Comparison of ENCODE assay signal across 8 mouse cellular contexts in the genomic region with DNA sequence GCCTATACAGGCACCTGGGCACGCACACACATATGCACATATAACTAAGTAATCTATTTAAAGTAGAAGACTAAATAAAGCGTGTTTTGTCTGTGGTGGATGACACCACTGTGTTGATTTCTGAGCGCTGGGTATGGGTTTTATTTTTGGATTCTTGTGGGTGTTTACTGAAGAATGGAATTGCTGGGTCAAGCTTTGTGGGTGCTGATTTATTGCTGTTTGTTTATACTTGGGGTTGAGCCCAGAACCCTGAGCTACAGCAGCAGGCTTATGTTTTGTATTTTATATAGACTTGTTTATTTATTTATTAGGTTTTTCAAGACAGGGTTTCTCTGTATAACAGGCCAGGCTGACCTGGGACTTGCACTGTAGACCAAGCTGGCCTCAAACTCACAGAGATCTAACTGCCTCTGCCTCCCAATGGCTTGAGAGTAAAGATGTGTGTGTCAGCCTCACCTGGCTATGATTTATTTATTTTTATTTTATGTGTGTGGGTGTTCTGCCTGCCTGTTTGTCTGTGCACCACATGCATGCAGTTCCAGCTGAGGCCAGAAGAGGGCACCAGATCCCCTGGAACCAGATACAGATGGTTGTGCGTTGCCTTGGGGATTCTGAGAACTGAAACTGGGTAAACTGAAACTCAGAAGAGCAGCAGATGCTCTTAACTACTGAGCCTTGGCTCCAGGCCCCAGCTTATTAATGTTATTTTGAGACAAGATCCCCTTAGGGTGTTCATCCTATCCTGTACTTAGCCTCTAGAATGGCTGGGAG. TPM values are rescaled to one million over a fixed set of nuclear protein-coding genes. Genes with fewer than 3 reads are reported as not detected.
DNase-seq lines count a peak whose midpoint lies in the region; ATAC-seq lines count a peak whose summit lies in the region.

No protein-coding gene starts in this region.

- DNase-seq in forebrain, embryonic 10.5 days (ENCODE audit: extremely low spot score, low spot score), result peak; percentile 68
- DNase-seq in midbrain, embryonic 14.5 days, result peak; percentile 53
- peak; percentile 76 for DNase-seq in c-Kit-positive CD71-positive TER-119-positive erythroid progenitor cells, embryonic 14.5 days (ENCODE audit: low spot score)
- peak; percentile 57 for DNase-seq in kidney, postnatal 14 days
- DNase-seq in splenic B cell, adult 2 months (ENCODE audit: low read depth, low spot score), result peak; percentile 95

- peaks cover 2% of the 10 kb centered on the region; the same call in 1 of the 2 replicates for H3K9me3 ChIP-seq in forebrain, embryonic 10.5 days
- no peaks in the 10 kb centered on the region for H3K9me3 ChIP-seq in forebrain, embryonic 13.5 days (replicated peaks)
- H3K9me3 ChIP-seq in midbrain, embryonic 14.5 days (ENCODE audit: control insufficient read depth, low read length), result no peaks in the 10 kb centered on the region
- H3K9me3 ChIP-seq in midbrain, embryonic 16.5 days (replicated peaks; ENCODE audit: control insufficient read depth, low read length, poor library complexity, severe bottlenecking), result no peaks in the 10 kb centered on the region
- H3K9me3 ChIP-seq in megakaryocyte, embryonic 14.5 days, result no peaks in the 10 kb centered on the region

- H3K4me1 ChIP-seq in forebrain, embryonic 10.5 days, result peaks cover 24% of the 10 kb centered on the region
- H3K4me1 ChIP-seq in forebrain, embryonic 13.5 days, result peaks cover 14% of the 10 kb centered on the region
- H3K4me1 ChIP-seq in midbrain, embryonic 14.5 days (ENCODE audit: control insufficient read depth, insufficient read depth, low read length), result peaks cover 13% of the 10 kb centered on the region
- H3K4me1 ChIP-seq in midbrain, embryonic 16.5 days (ENCODE audit: control insufficient read depth, insufficient read depth, low read length), result peaks cover 14% of the 10 kb centered on the region
- H3K4me1 ChIP-seq in megakaryocyte, embryonic 14.5 days, result peaks cover 88% of the 10 kb centered on the region

- no peak for ATAC-seq in forebrain, embryonic 13.5 days
- ATAC-seq in midbrain, embryonic 14.5 days (ENCODE audit: low FRiP score, low TSS enrichment), result no peak
- ATAC-seq in midbrain, embryonic 16.5 days, result no peak

- no peak overlapping the region for H3K27ac ChIP-seq in forebrain, embryonic 10.5 days
- no peak overlapping the region for H3K27ac ChIP-seq in forebrain, embryonic 13.5 days
- H3K27ac ChIP-seq in midbrain, embryonic 14.5 days (replicated peaks; ENCODE audit: low read depth, low read length), result no peak overlapping the region
- H3K27ac ChIP-seq in midbrain, embryonic 16.5 days (ENCODE audit: low read length), result no peak overlapping the region

- no peaks in the 10 kb centered on the region for H3K27me3 ChIP-seq in forebrain, embryonic 10.5 days (ENCODE audit: poor library complexity, severe bottlenecking)
- no peaks in the 10 kb centered on the region for H3K27me3 ChIP-seq in forebrain, embryonic 13.5 days
- H3K27me3 ChIP-seq in midbrain, embryonic 14.5 days (ENCODE audit: control insufficient read depth, insufficient read depth, low read length), result no peaks in the 10 kb centered on the region
- H3K27me3 ChIP-seq in midbrain, embryonic 16.5 days (ENCODE audit: control insufficient read depth, insufficient read depth, low read depth, low read length), result no peaks in the 10 kb centered on the region
- H3K27me3 ChIP-seq in megakaryocyte, embryonic 14.5 days (replicated peaks), result no peaks in the 10 kb centered on the region
- no peaks in the 10 kb centered on the region for H3K27me3 ChIP-seq in splenic B cell, adult 2 months (ENCODE audit: control insufficient read depth, insufficient read depth, low read length, poor library complexity, severe bottlenecking)

- H3K9ac ChIP-seq in forebrain, embryonic 13.5 days, result no peak overlapping the region
- no peak overlapping the region for H3K9ac ChIP-seq in midbrain, embryonic 14.5 days (replicated peaks; ENCODE audit: low read length)
- H3K9ac ChIP-seq in midbrain, embryonic 16.5 days (ENCODE audit: low read depth, low read length), result no peak overlapping the region

- no peaks in the 10 kb centered on the region; the same call in 1 of the 2 replicates for H3K36me3 ChIP-seq in forebrain, embryonic 10.5 days (replicated peaks)
- H3K36me3 ChIP-seq in forebrain, embryonic 13.5 days (ENCODE audit: poor library complexity, severe bottlenecking), result no peaks in the 10 kb centered on the region
- H3K36me3 ChIP-seq in midbrain, embryonic 14.5 days (ENCODE audit: control insufficient read depth, insufficient read depth, low read length), result peaks cover 4% of the 10 kb centered on the region; the same call in 1 of the 2 replicates
- 0 out of 2 replicates have a peak, but pooled peaks cover 2% of the 10 kb centered on the region for H3K36me3 ChIP-seq in midbrain, embryonic 16.5 days (ENCODE audit: control insufficient read depth, insufficient read depth, low read length)
- H3K36me3 ChIP-seq in megakaryocyte, embryonic 14.5 days (replicated peaks; ENCODE audit: low read length), result peaks cover 12% of the 10 kb centered on the region
- H3K36me3 ChIP-seq in splenic B cell, adult 2 months (ENCODE audit: control insufficient read depth, insufficient read depth, low read length, poor library complexity, severe bottlenecking), result no peaks in the 10 kb centered on the region

- no peak overlapping the region for H3K4me3 ChIP-seq in forebrain, embryonic 10.5 days
- no peak overlapping the region for H3K4me3 ChIP-seq in forebrain, embryonic 13.5 days
- H3K4me3 ChIP-seq in midbrain, embryonic 14.5 days (replicated peaks; ENCODE audit: low read depth, low read length), result no peak overlapping the region
- H3K4me3 ChIP-seq in midbrain, embryonic 16.5 days (ENCODE audit: low read depth, low read length), result no peak overlapping the region
- peak overlapping the region; percentile 17 for H3K4me3 ChIP-seq in megakaryocyte, embryonic 14.5 days (replicated peaks)

- no peak overlapping the region for H3K4me2 ChIP-seq in forebrain, embryonic 13.5 days
- H3K4me2 ChIP-seq in midbrain, embryonic 14.5 days (ENCODE audit: low read length), result no peak overlapping the region
- H3K4me2 ChIP-seq in midbrain, embryonic 16.5 days (ENCODE audit: low read length), result no peak overlapping the region

- 72% methylated on average over 4 of the region's 4 CpGs for WGBS in forebrain, embryonic 10.5 days
- 76% methylated on average over 4 of the region's 4 CpGs for WGBS in forebrain, embryonic 13.5 days
- 76% methylated on average over 4 of the region's 4 CpGs for WGBS in midbrain, embryonic 14.5 days
- 76% methylated on average over 4 of the region's 4 CpGs for WGBS in midbrain, embryonic 16.5 days

RNA-seq across cellular contexts. Expression of a gene that starts 3.3 kb away (rescaled TPM):
- polyA plus RNA-seq in forebrain, embryonic 10.5 days (2016; fragmentation: Nextera tagmentation; extraction: Ambion mirVana), result 7.0 and 7.6 TPM in 2 replicates
- polyA plus RNA-seq in forebrain, embryonic 13.5 days (2015; fragmentation: Nextera tagmentation; extraction: Ambion mirVana), result 11.0 and 12.8 TPM in 2 replicates
- 12.9 and 13.4 TPM in 2 replicates for polyA plus RNA-seq in midbrain, embryonic 14.5 days (2014; fragmentation: Nextera tagmentation; extraction: Ambion mirVana)
- 15.0 and 15.2 TPM in 2 replicates for polyA plus RNA-seq in midbrain, embryonic 16.5 days (2015; fragmentation: Nextera tagmentation; extraction: Ambion mirVana)
- 6.1 TPM in 1 of 2 replicates, not detected in the other for polyA plus RNA-seq in megakaryocyte, embryonic 14.5 days (2012; ENCODE audit: insufficient read depth, low replicate concordance)

RNA-seq across cellular contexts. Expression of a gene that starts 10.6 kb away (rescaled TPM):
- polyA plus RNA-seq in forebrain, embryonic 10.5 days (2016; fragmentation: Nextera tagmentation; extraction: Ambion mirVana), result 40.2 and 44.3 TPM in 2 replicates
- 23.3 and 24.4 TPM in 2 replicates for polyA plus RNA-seq in forebrain, embryonic 13.5 days (2015; fragmentation: Nextera tagmentation; extraction: Ambion mirVana)
- polyA plus RNA-seq in midbrain, embryonic 14.5 days (2014; fragmentation: Nextera tagmentation; extraction: Ambion mirVana), result 16.2 and 22.8 TPM in 2 replicates
- 19.1 and 20.9 TPM in 2 replicates for polyA plus RNA-seq in midbrain, embryonic 16.5 days (2015; fragmentation: Nextera tagmentation; extraction: Ambion mirVana)
- 7.8 and 12.3 TPM in 2 replicates for polyA plus RNA-seq in megakaryocyte, embryonic 14.5 days (2012; ENCODE audit: insufficient read depth, low replicate concordance)

RNA-seq across cellular contexts. Expression of a gene that starts 42.3 kb away (rescaled TPM):
- 2.4 TPM in 2 replicates for polyA plus RNA-seq in forebrain, embryonic 10.5 days (2016; fragmentation: Nextera tagmentation; extraction: Ambion mirVana)
- polyA plus RNA-seq in forebrain, embryonic 13.5 days (2015; fragmentation: Nextera tagmentation; extraction: Ambion mirVana), result 1.5 and 1.8 TPM in 2 replicates
- 0.69 and 2.8 TPM in 2 replicates for polyA plus RNA-seq in midbrain, embryonic 14.5 days (2014; fragmentation: Nextera tagmentation; extraction: Ambion mirVana)
- polyA plus RNA-seq in midbrain, embryonic 16.5 days (2015; fragmentation: Nextera tagmentation; extraction: Ambion mirVana), result 2.5 and 2.7 TPM in 2 replicates
- 52.7 and 124 TPM in 2 replicates for polyA plus RNA-seq in megakaryocyte, embryonic 14.5 days (2012; ENCODE audit: insufficient read depth, low replicate concordance)

Comparison
In these comparisons a context has a peak if more than half of its experiments do, and no peak if none do; other contexts are left out.
1. RNA of a gene that starts 42.3 kb away (polyA plus RNA-seq): 52.7 to 124 TPM in megakaryocyte, embryonic 14.5 days; 0.69 to 2.8 TPM in midbrain, embryonic 14.5 days, 2.5 to 2.7 TPM in midbrain, embryonic 16.5 days, 2.4 TPM in forebrain, embryonic 10.5 days and 1.5 to 1.8 TPM in forebrain, embryonic 13.5 days; every median in the first group is over 10 times any median in the second.
2. Peak in every context shown above with its lines, with median percentiles within 50 percentile points of each other: DNase-seq.